Mouse (Mus musculus) cerebellum, adult 2 months (tissue): ENCODE data around the gene Reg3d. TPM values are rescaled to one million over a fixed set of nuclear protein-coding genes. Genes with fewer than 3 reads are reported as not detected.

Experiments
- DNase-seq, 2 experiments: peaks; one replicate each; pipeline ENCODE4 v3.0.0; 2021
- H3K27ac ChIP-seq: fragments of 200-500 bp; 2 replicates; pipeline ENCODE4 v1.5.1; 2012; ENCODE audit warnings: low read length, control low read depth, inconsistent platforms; ENCODE audit not compliant: insufficient read depth
- H3K27me3 ChIP-seq: fragments of 200-500 bp; 2 replicates; pipeline ENCODE4 v1.6.1; 2012; ENCODE audit warnings: inconsistent platforms, mild to moderate bottlenecking, low read length, moderate library complexity; ENCODE audit not compliant: control insufficient read depth, insufficient read depth
- H3K4me1 ChIP-seq: fragments of 200-500 bp; 2 replicates; pipeline ENCODE4 v1.6.1; 2011; ENCODE audit warnings: low read length; ENCODE audit not compliant: control insufficient read depth, insufficient read depth
- H3K4me3 ChIP-seq: fragments of 200-500 bp; replicated peaks from 2 replicates; pipeline ENCODE3; 2011; ENCODE audit warnings: mild to moderate bottlenecking, low read depth, low read length, control low read depth; ENCODE audit not compliant: insufficient read depth
- CTCF ChIP-seq: fragments of 200-500 bp; IDR thresholded peaks from 2 replicates; pipeline ENCODE4 v1.5.1; 2011; ENCODE audit warnings: low read depth, mild to moderate bottlenecking, control low read depth, low read length, moderate library complexity, borderline replicate concordance; ENCODE audit not compliant: insufficient read depth
- POLR2A ChIP-seq: fragments of 200-500 bp; IDR thresholded peaks from 2 replicates; pipeline ENCODE4 v1.6.1; 2011; ENCODE audit warnings: low read length, control low read depth, borderline replicate concordance; ENCODE audit not compliant: insufficient read depth
- WGBS: fragments of 180-500 bp; shearing (Covaris S2); methylation state at CpG from one replicate; pipeline ENCODE4 v1.1.7; 2018; 5-methylcytosine and 5-hydroxymethylcytosine counted together
- polyA plus RNA-seq: library from polyadenylated mRNA; depleted of rRNA; stranded (reverse); fragments of >200 nt; gene quantifications from 2 replicates; pipeline ENCODE4 v1.2.3, GENCODE M21; 2012; rRNA removed

The Reg3d gene
- polyA plus RNA-seq, 1 experiment, result not detected

DNA sequence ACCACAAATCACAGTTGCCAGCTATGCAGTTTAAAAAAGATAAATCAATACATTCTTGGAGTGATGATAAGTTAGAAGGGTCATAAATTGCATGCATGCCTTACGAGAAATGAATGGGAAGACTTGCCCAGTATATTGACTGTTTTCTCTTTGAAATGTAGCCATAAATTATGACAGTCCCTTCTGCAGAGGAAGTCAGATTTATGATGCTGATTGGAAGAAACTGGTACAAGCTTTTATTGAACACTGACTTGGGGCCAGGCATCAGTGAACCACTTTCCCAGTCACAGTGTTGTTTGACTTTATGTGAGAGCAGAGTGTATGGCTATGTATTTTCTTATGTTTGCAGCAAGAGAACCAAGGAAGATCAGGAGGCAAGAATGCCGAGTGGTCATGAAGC is 37.0 kb downstream of the Reg3d start:
- Histone ChIP-seq H3K4me3 (no peak overlapping the region), H3K27me3 (no peaks in the 10 kb centered on the region), H3K4me1 (no peaks in the 10 kb centered on the region), H3K27ac (no peak overlapping the region)
- no peak for DNase-seq
- TF ChIP-seq POLR2A, result no peak
- no peak for TF ChIP-seq CTCF
- WGBS, result 94% methylated on average over 2 of the region's 2 CpGs

DNA sequence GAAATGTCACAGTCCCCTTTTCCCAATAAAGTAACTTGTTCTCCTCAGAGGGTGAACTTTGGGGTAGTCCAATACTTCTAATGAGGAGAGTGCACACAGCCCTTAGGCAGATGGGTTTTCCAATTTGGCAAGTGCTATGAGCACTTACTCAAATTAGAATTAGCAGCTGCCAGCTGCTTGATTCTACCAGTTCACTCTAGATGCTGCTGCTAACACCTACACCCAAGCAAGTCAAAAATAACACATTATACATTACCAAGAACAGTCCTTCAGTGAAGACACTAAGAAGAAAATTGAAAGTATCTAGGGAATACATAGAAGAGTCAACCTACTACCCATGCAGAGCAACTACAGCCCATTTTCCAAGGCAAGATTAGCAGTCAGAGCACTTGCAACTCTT is 38.4 kb downstream of the Reg3d start:
- no peaks in the 10 kb centered on the region for H3K4me1 ChIP-seq
- no peak for DNase-seq
- no peaks in the 10 kb centered on the region for H3K27me3 ChIP-seq
- H3K4me3 ChIP-seq, result no peak overlapping the region
- TF ChIP-seq POLR2A, result no peak
- TF ChIP-seq CTCF, result no peak
- no peak overlapping the region for H3K27ac ChIP-seq

DNA sequence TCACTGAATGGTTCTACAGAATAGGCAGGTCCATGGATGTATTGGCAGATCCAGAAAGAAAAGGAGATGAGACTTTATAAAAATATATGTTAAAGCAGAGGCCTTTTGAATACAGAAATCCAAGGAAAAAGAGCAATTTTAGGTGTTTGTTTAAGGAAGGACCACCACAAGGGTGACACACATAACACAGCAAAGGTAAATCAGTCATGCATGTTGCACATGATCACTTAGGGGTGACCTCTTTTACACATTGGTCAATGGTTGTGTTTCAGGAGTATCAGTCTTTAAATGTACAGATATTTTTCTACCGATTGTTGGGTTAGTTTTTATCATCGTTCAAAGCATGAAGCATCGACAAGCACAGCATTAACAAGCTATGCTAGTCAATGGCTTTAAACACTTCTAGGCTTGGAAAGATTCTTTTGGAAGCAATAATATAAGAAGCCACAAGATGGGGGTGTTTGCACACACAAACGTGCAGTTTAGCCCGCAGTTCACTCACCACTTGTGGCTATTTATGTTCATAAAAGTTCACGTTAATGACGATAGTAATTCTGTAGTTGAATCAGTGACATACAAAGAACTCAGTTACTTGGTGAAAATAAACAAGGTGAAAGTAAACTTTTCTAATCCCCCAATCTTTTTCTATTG is 46.6 kb downstream of the Reg3d start:
- TF ChIP-seq CTCF (peak; percentile 30; the same call in 1 of the 2 replicates), POLR2A (no peak)
- Histone ChIP-seq H3K27me3 (no peaks in the 10 kb centered on the region), H3K27ac (no peak overlapping the region), H3K4me1 (no peaks in the 10 kb centered on the region), H3K4me3 (no peak overlapping the region)
- no peak for DNase-seq
- WGBS, result 16% methylated on average over 7 of the region's 7 CpGs

DNA sequence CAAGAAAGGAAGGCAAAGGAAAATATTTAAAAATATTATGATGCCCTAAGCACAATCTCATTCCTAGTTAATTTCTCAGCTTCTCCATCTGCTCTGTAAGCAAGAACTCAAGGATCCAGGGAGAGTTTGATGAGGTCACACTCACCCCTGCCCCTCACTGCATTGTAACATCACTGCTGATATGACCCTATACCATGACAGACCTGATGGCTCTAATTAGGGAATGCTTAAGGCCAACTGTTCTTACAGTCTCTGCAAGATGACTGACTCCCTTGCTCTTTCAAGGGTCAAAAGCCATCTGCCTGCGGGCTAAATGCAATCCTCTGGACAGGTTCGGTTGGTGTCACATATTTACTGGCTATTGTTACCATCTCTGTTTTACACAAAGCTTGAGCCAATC is 49.5 kb downstream of the Reg3d start:
- no peaks in the 10 kb centered on the region for H3K27me3 ChIP-seq
- H3K4me1 ChIP-seq, result no peaks in the 10 kb centered on the region
- TF ChIP-seq POLR2A, result no peak
- no peak for TF ChIP-seq CTCF
- DNase-seq, result no peak
- H3K27ac ChIP-seq, result no peak overlapping the region
- no peak overlapping the region for H3K4me3 ChIP-seq
- WGBS, result 61% methylated on average over 2 of the region's 2 CpGs

DNA sequence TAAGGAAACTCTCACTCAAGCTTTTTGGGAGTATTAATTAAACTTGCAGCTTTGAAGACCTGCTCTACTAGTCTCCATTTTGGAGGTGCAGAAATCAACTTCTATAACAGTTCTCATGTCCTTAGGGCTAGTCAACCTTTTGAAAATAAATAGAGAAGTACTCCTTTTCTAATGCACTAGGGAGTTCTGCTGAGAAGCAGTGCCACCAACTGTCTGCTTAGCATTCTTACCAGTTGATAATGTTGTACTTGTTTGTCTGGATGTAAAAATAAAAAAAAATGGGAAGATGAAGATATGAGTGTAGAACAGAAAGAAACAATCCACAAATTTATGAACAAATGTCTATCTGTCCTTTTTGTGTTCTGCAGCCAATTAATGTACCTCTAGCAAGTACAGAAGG is 50.9 kb downstream of the Reg3d start:
- Histone ChIP-seq H3K27me3 (no peaks in the 10 kb centered on the region), H3K27ac (no peak overlapping the region), H3K4me3 (no peak overlapping the region), H3K4me1 (no peaks in the 10 kb centered on the region)
- DNase-seq, result no peak
- TF ChIP-seq CTCF, result no peak
- TF ChIP-seq POLR2A, result no peak

Other genes with a start within 250 kb of the Reg3d start
- gene Reg3b, start 8.2 kb downstream of the Reg3d start, polyA plus RNA-seq, result 0.62 TPM in 1 of 2 replicates, not detected in the other
- not detected in 2 replicates for gene Reg3a, start 1.8 kb upstream of the Reg3d start, polyA plus RNA-seq
- gene Reg2, start 16.8 kb upstream of the Reg3d start, polyA plus RNA-seq, result not detected in 2 replicates
- gene Reg1, start 43.8 kb upstream of the Reg3d start, polyA plus RNA-seq, result not detected in 2 replicates
- 0.20 and 0.25 TPM in 2 replicates for gene Reg3g, start 90.0 kb upstream of the Reg3d start, polyA plus RNA-seq